Mouse (Mus musculus): ENCODE measurements at regions not wholly inside any gene's neighbourhood (a gene's known extent, or its start where the extent isn't known, plus 50 kb on each side); places are given as distances from the start of the nearest gene placed in this dataset.

DNA sequence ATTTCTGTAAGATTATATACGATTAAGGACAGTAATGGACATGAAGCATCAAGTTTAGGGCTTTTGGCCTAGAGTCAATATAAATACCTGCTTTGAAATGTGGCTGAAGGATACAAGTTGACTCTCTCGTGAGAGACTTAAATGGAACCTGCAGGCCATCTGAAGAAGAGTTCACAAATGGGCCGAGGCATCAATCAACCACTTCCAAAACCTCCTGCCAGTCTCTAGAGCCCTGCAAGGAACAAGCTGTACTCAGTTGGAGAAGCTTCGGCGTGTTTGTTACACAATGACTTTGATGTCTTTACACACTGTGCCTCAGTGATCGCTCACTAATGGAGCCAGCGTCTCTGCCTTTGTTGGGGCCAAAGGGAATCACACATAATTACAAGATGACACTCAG, 146.1 kb upstream of the Ccnd2 start:
- no peak for DNase-seq (ENCODE audit: low spot score in 2 of 2)

GRCm38 (mm10) chr6:127311192-127312054, 135.2 kb upstream of the Parp11 start:
- no peak for DNase-seq (ENCODE audit: low spot score in 2 of 2)

DNA sequence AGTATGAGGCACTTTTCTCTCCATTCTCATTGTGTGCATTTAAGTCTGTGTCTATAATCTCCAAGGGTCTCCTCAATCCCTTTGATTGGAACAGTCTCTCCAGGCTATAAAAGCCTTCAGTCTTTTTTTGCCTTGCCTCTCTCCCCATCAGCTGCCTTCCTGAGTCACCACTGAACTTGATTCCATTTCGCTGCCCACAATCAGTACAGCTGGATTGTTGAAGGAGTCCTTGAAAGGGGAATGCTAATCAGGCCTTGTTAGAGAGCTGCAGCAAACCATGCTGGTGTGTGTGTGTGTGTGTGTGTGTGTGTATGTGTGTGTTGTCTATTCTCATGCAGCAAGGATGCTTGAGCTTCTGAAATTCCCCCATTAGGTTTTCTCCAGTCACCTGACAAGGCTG, 129.3 kb upstream of the Parp11 start:
- DNase-seq (ENCODE audit: low spot score in 2 of 2) = no peak

DNA sequence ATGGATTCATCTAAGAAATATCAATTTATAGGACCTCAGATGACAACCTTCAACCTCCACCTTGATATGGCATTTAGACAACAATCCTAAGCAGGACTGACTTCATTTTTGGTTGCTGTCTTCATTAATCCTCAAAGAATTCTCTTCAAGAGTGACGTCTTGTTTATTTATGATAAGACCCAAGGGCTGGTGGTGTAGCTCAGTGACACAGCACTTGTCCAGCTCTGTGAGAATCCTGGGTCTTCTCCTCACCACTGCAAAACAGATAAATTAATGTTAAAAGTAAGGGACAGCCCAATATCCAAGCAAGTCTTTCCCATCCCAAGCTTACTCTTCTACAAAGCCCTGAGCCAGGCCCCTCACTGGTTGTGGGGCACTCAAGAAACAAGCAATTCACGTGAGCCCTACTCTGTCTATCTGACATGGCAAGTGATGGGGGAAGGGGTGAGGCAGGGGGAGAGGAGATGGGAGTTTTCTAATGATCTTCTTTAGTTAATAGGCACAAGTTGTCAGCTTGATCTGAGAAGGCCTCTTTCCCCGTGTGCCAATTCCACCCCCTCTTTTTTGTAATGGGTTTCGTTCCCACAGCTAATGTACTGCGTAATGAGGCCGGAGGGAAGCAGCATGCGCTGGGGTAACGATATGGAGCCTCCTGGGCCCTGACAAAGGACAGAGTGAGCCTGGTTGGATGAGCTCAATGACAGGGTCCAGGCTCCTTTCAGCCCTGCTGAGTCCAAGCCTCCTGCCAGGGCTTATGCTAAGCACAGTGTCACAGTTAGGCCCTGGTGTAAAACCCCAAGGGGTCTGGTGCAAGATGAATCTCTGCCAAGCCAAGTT, 127.7 kb upstream of the Parp11 start:
- no peak for DNase-seq (ENCODE audit: low spot score in 2 of 2)

- DNase-seq (ENCODE audit: low spot score in 2 of 2) = no peak
These were observed 126.0 kb upstream of the Parp11 start for GRCm38 (mm10) chr6:127320600-127320999.

- DNase-seq (ENCODE audit: low spot score in 2 of 2) = no peak
These were observed 125.6 kb upstream of the Parp11 start for GRCm38 (mm10) chr6:127321031-127321430.

GRCm38 (mm10) chr6:127322398-127322797, 124.2 kb upstream of the Parp11 start:
- DNase-seq (ENCODE audit: low spot score in 2 of 2) = no peak

DNA sequence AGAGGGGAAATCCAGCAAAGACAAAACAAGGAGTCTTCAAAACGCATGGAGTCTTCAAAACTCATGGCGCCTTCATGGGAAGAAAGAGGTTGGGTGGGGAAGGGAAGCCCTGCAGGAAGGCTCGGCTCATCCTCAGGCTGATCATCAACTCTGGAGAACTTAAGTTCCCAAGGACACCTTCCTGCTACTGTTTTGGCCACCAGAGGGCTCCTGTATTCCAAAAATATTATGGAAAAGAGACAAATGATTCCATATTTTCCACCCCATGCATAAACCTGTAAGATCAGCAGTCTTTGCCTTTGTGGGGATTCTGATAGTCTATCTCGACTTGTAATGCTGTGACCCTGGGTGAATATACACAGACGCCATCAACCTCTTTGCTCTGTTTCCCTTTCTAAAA, 121.7 kb upstream of the Parp11 start:
- DNase-seq (ENCODE audit: low spot score in 2 of 2) = no peak

DNA sequence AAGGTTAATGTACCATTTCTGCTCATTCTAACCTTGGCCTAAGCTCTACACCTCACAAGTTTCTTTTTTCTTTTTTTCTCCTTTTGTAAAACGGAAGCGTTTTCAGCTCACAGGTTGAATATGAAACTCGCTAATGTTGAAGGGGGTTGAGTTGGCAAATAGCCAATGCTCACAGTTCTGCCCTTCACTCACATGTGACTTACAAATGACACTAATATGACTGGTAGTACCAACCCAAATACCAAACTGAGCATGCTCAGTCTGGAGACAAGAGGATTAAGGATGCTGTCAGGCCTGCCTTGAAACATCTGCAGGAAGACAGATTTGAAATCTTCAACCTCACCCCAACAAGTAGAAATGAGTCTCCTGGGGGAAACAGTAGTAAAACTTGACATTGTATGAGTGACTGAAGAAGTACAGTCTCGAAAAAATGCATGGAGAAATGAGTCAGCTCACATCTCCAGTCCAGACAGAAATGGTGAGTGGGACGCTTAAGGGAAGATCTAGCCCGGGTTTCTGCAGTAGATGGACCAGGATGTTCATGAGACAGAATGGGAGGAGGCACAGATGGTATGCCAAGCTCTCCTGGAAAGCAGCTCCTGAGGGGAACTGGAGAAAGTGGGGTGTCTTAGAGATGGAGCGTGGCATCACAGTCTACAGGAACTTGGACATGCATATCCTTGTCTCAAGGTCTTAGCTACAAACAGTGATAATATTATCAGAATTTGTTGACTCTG, 120.9 kb upstream of the Parp11 start:
- DNase-seq (ENCODE audit: low spot score in 2 of 2) = no peak

DNA sequence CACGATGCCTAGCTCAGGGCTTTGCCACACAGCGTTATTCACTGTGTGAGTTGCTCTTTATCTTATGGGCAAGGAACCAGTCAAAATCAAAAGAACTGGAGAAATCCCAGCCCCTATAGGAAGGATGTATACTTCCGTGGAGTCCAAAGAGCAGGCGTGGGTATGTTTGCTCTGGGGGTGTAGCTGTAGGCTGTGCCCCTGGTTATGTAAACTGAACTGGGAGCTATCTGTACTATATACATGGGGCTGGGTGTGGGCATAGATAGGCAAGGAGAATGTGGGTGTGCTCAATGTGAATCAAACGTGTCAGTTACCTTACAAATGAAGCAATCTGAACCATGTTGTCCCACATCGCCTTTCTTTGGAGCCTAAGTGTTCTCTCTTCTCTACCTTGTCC, 120.3 kb upstream of the Parp11 start:
- DNase-seq (ENCODE audit: low spot score in 2 of 2) = no peak

- DNase-seq (ENCODE audit: low spot score in 2 of 2) = no peak
These were observed 117.2 kb upstream of the Parp11 start for GRCm38 (mm10) chr6:127329191-127330014.

GRCm38 (mm10) chr6:127330015-127330705, 116.5 kb upstream of the Parp11 start:
- DNase-seq (ENCODE audit: low spot score in 2 of 2) = peak; percentile 67 to 69

DNA sequence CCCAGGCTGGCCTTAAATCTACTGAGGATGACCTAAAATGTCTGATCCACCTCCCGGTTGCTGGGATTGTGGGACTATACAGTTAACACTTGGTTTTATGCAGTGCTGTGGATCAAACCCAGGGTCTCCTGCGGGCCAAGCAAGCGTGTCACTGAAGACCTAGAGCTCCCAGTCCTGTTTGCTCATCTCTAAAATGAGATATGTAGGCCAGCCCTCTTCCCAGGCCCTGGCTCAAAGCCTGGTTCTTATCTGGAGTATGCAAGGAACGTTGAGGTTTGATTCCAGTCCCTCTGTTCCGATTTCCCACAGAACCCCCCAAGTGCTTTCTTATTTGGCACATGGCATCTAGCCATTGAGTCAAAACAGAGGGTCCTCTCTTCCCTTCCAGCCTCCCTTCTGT, 115.5 kb upstream of the Parp11 start:
- no peak for DNase-seq (ENCODE audit: low spot score in 2 of 2)

GRCm38 (mm10) chr6:127334256-127334655, 112.4 kb upstream of the Parp11 start:
- no peak for DNase-seq (ENCODE audit: low spot score in 2 of 2)

DNA sequence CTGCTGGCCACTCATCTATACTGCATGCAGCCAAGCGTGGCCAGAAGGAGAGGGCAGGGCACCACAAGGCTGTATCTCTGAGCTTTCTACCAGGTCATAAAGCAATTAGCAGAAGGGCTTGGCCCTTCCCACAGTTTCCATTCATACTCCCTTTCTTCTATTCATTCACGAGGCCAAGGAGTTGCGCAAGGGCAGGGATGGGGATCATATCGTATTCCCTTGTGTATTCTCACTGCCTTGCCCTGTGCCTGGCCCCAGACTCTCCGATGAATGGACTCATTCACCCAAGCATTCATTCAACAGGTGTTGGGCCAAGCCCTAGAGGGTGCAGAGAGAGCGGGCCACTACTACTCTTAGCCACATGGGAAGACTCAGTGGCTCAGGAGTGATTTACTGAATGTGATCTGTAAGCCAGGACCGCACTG, 111.2 kb upstream of the Parp11 start:
- DNase-seq (ENCODE audit: low spot score in 2 of 2) = no peak

GRCm38 (mm10) chr6:127335996-127336660, 110.5 kb upstream of the Parp11 start:
- DNase-seq (ENCODE audit: low spot score in 2 of 2) = no peak

DNA sequence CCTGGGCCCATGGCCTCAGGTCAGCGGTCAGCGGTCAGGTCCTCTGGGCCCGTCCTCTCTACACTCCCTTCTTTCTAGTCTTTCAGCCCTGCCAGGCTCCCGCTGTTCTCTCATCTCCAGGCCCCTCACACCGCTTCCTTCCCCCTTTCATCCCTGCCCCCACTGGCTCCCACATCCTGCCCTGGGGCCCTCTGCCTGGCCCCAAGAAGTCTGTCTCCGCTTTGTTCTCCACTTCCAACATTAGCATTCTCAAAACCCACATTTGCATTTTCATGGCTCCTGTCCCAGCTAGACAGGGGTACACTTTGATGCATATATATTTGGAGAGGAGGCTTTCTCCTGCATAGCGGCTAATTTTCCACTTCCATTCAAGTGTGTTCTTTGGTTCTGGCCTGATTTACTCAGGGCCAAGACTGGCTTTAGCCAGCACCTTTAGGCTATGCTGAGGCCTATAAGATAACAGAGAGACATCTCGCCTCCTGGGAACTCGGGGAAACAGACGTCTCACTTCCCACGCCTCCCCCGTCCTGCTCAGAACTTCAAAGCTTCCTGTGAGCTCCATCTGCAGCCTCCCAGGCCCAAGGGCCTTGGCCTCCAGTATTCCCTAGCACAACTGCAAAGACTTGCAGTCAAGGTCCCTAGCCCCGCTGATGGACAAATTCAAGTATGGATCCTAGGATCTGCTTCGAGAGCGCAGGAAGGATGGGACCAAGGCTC, 109.8 kb upstream of the Parp11 start:
- no peak for DNase-seq (ENCODE audit: low spot score in 2 of 2)

- DNase-seq (ENCODE audit: low spot score in 2 of 2) = no peak
These were observed 109.2 kb upstream of the Parp11 start for GRCm38 (mm10) chr6:127337398-127337871.

DNA sequence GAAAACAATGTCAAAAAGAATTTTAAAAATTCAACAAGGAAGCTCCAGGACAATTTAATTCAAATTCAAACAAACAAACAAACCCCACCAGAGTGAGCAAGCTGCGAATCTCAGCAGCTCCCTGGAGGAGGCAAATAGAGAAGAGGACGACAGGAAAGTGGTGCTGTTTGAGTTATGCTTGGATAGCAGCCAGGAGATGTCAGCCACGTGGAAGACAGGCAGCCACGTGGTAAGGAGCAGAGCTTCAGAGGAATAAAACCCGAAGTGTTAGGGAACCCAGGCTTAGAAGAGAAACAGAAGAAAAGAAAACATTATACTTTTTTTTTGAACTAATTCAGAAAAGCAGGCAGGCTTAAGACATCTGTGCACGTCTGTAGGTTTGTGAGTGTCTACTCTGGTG, 108.2 kb upstream of the Parp11 start:
- no peak for DNase-seq (ENCODE audit: low spot score in 2 of 2)

Measured in spleen, postnatal 14 days (tissue).